Mouse (Mus musculus): ENCODE measurements around the gene Mettl27. TPM values are rescaled to one million over a fixed set of nuclear protein-coding genes. Genes with fewer than 3 reads are reported as not detected.
"Not testable (repeated sequence)": the region's sequence is repeated elsewhere in the genome, so short reads cannot be mapped to it uniquely, and the experiment has no call there.

Mettl27 gene
- polyA plus RNA-seq, 1 experiment from 2014 or later: 30.3 TPM

DNA sequence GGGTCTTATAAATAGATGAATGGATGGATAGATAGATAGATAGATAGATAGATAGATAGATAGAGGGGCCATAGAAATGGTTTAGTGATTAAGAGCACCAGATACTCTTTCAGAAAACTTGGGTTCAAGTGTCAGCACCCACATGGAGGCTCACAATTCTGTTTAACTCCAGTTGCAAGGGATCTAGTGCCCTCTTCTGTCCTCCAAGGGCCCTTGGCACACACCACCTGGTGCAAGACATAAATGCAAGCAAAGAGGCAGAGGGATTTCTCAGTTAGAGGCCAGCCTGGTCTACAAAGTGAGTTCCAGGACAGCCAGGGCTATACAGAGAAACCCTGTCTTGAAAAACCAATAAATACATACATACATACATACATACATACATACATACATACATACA lies 32.5 kb downstream of the Mettl27 start:
- not testable (repeated sequence) for H3K27me3 ChIP-seq (replicated peaks; ENCODE audit: control insufficient read depth, insufficient read depth, low read length); ATAC-seq; H3K9ac ChIP-seq (ENCODE audit: low read depth, low read length); H3K4me2 ChIP-seq (replicated peaks; ENCODE audit: low read depth); H3K36me3 ChIP-seq (ENCODE audit: control insufficient read depth, insufficient read depth); H3K27ac ChIP-seq (ENCODE audit: low read depth, low read length); H3K4me1 ChIP-seq (replicated peaks; ENCODE audit: control insufficient read depth, insufficient read depth, low read length); H3K9me3 ChIP-seq (ENCODE audit: control insufficient read depth); H3K4me3 ChIP-seq (ENCODE audit: low read depth, low read length)
- peak; percentile 35 for TF ChIP-seq CTCF (IDR thresholded peaks at IDR 0.05; ENCODE audit: low read depth)

DNA sequence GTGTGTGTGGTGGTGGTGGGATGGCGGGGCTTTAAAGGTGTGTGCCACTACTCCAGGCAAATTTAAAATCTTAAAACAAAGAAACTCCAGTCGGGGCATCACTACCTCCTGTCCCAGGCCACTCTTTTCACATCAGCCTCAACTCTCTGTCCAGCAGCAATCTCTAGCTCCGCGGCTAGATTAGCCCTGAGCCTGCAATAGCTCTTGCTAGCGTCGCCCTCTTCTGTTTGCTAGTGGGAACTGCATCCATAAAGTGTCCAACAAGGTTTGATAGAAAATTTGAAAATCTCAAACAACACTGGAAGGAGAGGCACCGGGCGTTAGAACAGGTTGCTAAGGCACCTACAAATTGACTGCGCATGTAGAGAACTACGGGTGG lies 33.3 kb downstream of the Mettl27 start:
- Histone ChIP-seq H3K4me2 (replicated peaks; ENCODE audit: low read depth) (peak overlapping the region; percentile 66), H3K27me3 (replicated peaks; ENCODE audit: control insufficient read depth, insufficient read depth, low read length) (no peaks in the 10 kb centered on the region), H3K9me3 (ENCODE audit: control insufficient read depth) (no peaks in the 10 kb centered on the region), H3K4me1 (replicated peaks; ENCODE audit: control insufficient read depth, insufficient read depth, low read length) (0 out of 2 replicates have a peak, but pooled peaks cover 6% of the 10 kb centered on the region), H3K9ac (ENCODE audit: low read depth, low read length) (no peak overlapping the region), H3K27ac (ENCODE audit: low read depth, low read length) (peak overlapping the region; percentile 96), H3K4me3 (ENCODE audit: low read depth, low read length) (peak overlapping the region; percentile 26), H3K36me3 (ENCODE audit: control insufficient read depth, insufficient read depth) (no peaks in the 10 kb centered on the region)
- 7% methylated on average over 10 of the region's 10 CpGs for WGBS
- peak; percentile 91 for TF ChIP-seq CTCF (IDR thresholded peaks at IDR 0.05; ENCODE audit: low read depth)
- 0 out of 2 replicates have a peak, but pooled peaks have one; percentile 7 for ATAC-seq

DNA sequence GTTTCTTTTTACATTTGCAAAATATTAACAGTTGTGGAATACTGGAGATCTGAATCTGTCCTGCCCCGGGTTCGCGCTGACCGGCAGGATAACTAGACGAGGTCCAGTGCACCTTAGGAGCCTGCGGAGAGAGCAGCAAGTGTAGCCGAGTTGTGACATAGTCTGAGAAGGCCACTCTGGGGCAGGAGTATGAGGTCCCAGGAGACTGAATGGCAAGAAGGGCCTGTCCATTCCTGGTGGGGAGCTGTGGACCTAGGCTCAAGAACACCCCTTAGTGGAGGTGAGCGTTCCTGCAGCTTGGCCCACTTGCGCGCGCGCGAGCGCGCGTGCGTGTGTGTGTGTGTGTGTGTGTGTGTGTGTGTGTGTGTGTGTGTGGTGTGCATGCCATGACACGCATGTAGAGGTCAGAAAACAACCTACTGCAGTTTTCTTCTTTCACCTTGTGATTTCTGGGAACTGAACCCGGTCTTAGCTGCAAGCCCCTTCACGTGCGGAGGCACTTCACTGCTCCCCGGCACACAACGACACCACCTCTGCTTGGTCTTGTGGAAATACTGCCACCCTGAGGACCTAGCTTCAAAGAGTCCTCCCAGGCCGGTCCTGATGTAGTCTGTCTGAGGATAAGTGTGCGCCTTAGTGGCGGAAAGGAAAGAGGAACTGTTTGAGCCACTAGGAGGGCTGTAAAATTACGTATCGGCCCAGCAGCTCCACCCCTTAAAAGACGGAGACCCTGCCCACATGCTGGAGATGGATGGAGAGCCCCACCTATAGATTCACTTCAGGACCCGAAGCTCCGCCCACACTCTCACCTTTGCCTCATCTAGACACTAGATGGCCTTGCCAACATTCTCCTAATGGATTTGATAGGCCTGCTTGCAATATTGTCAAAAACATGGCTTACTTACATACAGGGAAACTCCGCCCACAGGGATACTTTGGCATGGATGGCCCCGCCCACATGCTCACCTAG lies 34.0 kb downstream of the Mettl27 start:
- Histone ChIP-seq H3K27me3 (replicated peaks; ENCODE audit: control insufficient read depth, insufficient read depth, low read length) (no peaks in the 10 kb centered on the region), H3K27ac (ENCODE audit: low read depth, low read length) (peak overlapping the region; percentile 96), H3K9me3 (ENCODE audit: control insufficient read depth) (no peaks in the 10 kb centered on the region), H3K36me3 (ENCODE audit: control insufficient read depth, insufficient read depth) (no peaks in the 10 kb centered on the region), H3K9ac (ENCODE audit: low read depth, low read length) (no peak overlapping the region), H3K4me1 (replicated peaks; ENCODE audit: control insufficient read depth, insufficient read depth, low read length) (0 out of 2 replicates have a peak, but pooled peaks cover 6% of the 10 kb centered on the region), H3K4me3 (ENCODE audit: low read depth, low read length) (peak overlapping the region; percentile 26), H3K4me2 (replicated peaks; ENCODE audit: low read depth) (peak overlapping the region; percentile 66)
- peak; percentile 87 for ATAC-seq
- WGBS: 4% methylated on average over 32 of the region's 33 CpGs
- peak; percentile 48 for TF ChIP-seq CTCF (IDR thresholded peaks at IDR 0.05; ENCODE audit: low read depth)

DNA sequence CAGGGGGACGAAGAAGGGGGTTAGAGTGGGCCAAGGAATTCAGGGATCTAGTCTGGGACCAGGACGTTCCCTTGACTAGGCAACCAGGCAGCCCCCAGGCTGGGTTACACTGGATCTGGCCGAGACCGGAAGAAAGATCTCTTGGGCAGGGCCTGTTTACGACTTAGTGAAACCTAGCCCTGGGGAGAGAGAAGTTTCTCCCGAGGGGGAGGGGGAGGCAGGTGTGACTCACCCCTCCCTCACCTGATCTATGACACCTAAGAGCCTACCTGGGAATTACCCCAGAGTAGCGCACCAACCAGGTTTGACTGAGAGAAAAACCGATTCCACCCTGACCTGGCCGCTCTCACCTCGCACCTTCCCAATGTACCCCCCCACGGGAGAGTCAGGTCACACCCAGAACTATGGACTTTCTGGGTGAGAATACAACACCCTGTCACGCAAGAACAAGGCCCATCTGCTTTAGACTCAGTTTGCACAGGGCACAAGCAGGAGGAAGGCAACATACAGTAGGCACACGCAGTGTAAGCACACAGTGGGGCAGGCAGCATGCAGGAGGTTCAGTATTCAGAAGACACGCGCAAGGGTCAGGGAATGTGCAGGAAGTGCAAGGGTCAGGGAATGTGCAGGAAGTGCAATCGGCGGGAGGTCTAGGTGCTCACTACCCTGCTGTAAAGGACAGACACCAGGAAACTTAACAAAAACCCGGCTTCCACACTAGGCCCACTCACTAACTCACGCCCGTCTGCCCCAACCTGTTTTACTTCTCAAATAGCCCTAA lies 35.2 kb downstream of the Mettl27 start:
- Histone ChIP-seq H3K4me1 (replicated peaks; ENCODE audit: control insufficient read depth, insufficient read depth, low read length) (0 out of 2 replicates have a peak, but pooled peaks cover 6% of the 10 kb centered on the region), H3K4me2 (replicated peaks; ENCODE audit: low read depth) (0 out of 2 replicates have a peak overlapping the region, but pooled peaks have one; percentile 32), H3K9ac (ENCODE audit: low read depth, low read length) (no peak overlapping the region; the same call in 1 of the 2 replicates), H3K9me3 (ENCODE audit: control insufficient read depth) (no peaks in the 10 kb centered on the region), H3K27me3 (replicated peaks; ENCODE audit: control insufficient read depth, insufficient read depth, low read length) (no peaks in the 10 kb centered on the region), H3K36me3 (ENCODE audit: control insufficient read depth, insufficient read depth) (no peaks in the 10 kb centered on the region), H3K27ac (ENCODE audit: low read depth, low read length) (peak overlapping the region; percentile 96), H3K4me3 (ENCODE audit: low read depth, low read length) (no peak overlapping the region)
- ATAC-seq: peak; percentile 55
- no peak for TF ChIP-seq CTCF (IDR thresholded peaks at IDR 0.05; ENCODE audit: low read depth)
- WGBS: 30% methylated on average over 20 of the region's 20 CpGs

DNA sequence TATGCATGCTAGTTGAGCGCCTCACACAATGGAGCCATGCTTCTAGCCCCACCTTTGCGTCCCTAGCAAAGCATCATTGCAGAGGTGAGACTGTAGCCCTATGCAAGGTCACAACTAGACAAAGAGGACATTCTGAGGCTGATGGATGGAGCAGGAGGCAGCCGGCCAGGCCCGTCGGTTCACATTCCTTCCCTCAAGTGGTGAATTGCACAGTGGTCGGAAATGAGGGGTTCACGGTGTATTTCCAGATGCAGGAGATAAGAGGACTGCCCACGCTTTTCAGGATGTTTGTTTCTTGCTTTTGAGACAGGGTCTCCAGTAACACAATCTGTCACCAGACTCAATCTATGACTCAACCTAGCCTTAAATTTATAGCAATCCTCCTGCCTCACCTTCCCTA lies 38.5 kb downstream of the Mettl27 start:
- H3K4me2 ChIP-seq (replicated peaks; ENCODE audit: low read depth): no peak overlapping the region
- ATAC-seq: no peak
- H3K4me1 ChIP-seq (replicated peaks; ENCODE audit: control insufficient read depth, insufficient read depth, low read length): peaks cover 6% of the 10 kb centered on the region; the same call in 1 of the 2 replicates
- H3K27ac ChIP-seq (ENCODE audit: low read depth, low read length): no peak overlapping the region
- TF ChIP-seq CTCF (IDR thresholded peaks at IDR 0.05; ENCODE audit: low read depth): no peak
- H3K36me3 ChIP-seq (ENCODE audit: control insufficient read depth, insufficient read depth): no peaks in the 10 kb centered on the region
- WGBS: 55% methylated on average over 8 of the region's 8 CpGs
- H3K27me3 ChIP-seq (replicated peaks; ENCODE audit: control insufficient read depth, insufficient read depth, low read length): no peaks in the 10 kb centered on the region
- H3K9me3 ChIP-seq (ENCODE audit: control insufficient read depth): no peaks in the 10 kb centered on the region
- no peak overlapping the region for H3K9ac ChIP-seq (ENCODE audit: low read depth, low read length)
- no peak overlapping the region for H3K4me3 ChIP-seq (ENCODE audit: low read depth, low read length)

DNA sequence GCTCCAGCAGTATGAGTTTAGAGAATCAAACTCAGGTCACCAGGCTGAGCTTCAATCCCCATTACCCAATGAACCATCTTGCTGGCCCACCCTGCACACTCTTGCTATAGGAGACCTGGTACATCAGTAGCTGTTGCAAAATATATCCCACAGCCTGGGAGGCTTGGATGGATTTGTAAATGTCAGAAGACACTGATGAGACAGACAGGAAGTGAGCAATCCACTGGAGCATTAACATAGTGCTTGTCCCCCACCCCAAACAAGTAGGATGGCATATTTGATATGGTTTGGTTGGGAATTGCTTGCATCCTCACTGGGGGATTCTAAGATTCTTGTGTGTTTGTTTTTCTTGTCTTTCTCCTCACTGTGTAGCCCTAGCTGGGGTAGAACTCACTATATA lies 40.9 kb downstream of the Mettl27 start:
- no peak overlapping the region for H3K4me3 ChIP-seq (ENCODE audit: low read depth, low read length)
- TF ChIP-seq CTCF (IDR thresholded peaks at IDR 0.05; ENCODE audit: low read depth): no peak
- H3K4me1 ChIP-seq (replicated peaks; ENCODE audit: control insufficient read depth, insufficient read depth, low read length): no peaks in the 10 kb centered on the region; the same call in 1 of the 2 replicates
- no peaks in the 10 kb centered on the region for H3K9me3 ChIP-seq (ENCODE audit: control insufficient read depth)
- H3K27me3 ChIP-seq (replicated peaks; ENCODE audit: control insufficient read depth, insufficient read depth, low read length): no peaks in the 10 kb centered on the region
- H3K27ac ChIP-seq (ENCODE audit: low read depth, low read length): no peak overlapping the region
- no peak overlapping the region for H3K9ac ChIP-seq (ENCODE audit: low read depth, low read length)
- no peak for ATAC-seq
- H3K4me2 ChIP-seq (replicated peaks; ENCODE audit: low read depth): no peak overlapping the region
- no peaks in the 10 kb centered on the region for H3K36me3 ChIP-seq (ENCODE audit: control insufficient read depth, insufficient read depth)
